Mouse (Mus musculus) c-Kit-positive CD71-positive TER-119-negative erythroid progenitor cells, embryonic 14.5 days (primary cell): ENCODE results near the gene Tnf.
"Not testable (repeated sequence)": the region's sequence is repeated elsewhere in the genome, so short reads cannot be mapped to it uniquely, and the experiment has no call there.

Experiments
- DNase-seq: peaks from one replicate; pipeline ENCODE4 v3.0.0-alpha.2; 2013; ENCODE audit warnings: low read depth

Tnf gene

DNA sequence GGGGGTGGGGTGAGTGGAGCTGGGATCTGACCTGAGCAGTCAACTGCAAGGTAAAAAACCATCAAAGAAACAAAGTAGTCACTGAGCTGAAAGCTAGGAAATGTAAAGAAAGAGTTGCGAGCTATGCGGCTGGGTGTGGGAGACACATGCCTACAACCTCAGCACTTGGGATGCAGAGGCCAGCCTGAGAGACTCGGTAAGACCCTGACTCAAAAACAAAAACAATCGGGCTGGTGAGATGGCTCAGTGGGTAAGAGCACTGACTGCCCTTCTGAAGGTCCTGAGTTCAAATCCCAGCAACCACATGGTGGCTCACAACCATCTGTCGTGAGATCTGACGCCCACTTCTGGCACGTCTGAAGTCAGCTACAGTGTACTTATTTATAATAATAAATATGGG, 32.3 kb upstream of the Tnf start:
- not testable (repeated sequence) for DNase-seq

DNA sequence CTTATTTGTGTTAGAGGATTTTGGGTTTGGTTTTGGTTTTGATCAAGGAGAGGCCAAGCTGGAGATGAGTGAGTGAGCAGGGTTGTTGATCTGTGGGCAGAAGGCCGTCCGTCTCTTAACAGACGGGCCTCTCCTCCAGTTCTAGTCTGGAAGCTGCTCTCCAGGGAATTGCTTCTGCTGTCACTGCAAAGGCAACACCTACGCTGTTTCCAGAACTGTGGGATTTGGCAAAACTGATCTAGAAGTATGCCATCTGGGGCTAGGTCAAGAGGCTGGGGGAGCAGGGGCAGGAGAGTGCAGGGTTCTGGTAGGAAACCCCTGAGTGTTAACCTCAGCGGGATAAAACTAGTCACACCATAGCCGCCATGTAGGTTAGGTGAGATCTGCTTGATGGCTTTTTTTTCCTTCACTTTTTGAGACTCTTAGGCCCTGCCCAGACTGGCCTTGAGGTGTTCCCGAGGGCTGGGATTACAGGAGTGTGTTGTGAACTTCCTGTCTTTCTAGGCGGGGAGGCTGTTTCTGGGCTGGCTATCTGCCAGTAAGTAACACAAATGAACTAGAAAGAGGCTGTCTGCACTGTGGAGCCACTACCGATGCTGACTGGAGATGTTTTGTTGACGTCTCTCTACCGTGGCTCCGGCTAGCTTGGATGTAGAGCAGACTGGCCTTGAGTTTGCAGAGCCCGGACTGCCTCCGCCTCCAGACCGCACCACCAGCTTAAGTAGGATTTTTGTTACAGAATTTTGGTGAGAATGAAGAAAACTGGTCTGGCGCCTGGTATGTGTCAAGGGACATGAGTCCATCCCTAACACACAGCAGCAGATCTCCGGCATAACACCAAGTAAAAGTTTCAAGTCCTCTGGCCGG, 31.5 kb upstream of the Tnf start, which contains the start of gene Atp6v1g2:
TSS of gene Atp6v1g2 (plus strand) at position 547 of the 867 bp plus-strand sequence.
- no peak for DNase-seq

DNA sequence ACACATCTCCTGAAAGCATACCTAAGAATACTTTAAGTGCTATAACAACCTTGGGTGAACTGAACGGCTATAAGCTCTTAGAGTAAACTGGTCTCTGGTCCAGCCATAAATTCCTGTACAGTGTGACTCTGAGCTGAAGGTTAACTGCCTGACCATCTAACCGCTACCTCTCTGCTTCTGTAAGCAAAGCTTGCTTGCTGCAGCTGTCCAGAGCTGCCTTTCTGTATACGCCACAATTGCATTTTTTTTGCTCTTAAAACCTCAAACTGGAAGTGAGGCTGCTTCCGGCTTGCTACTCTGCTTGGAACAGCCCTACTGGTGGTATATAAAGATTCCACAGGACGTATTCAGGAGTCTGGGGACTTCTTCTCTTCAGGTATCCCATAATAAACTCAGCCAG, 30.9 kb upstream of the Tnf start:
- DNase-seq = no peak

DNA sequence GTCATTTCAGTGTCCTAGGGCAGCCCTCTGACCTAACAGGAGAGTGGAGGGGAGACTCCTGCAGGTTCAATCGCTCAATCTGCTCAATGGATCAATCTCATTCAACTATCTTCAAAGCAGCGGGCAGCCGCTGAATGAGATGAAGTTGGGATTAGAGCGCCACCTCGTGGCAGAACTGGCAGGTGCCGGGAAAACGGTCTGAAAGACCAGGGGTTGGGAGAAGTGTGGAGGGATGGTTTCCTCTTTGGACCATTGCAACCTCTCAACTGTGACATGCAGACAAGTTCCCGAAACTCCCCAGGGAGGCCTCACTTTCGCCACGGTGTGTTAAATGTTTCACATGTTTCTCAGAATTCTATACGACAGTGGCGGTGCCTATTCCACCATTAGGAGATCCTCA, 30.2 kb upstream of the Tnf start:
- peak; percentile 65 for DNase-seq

DNA sequence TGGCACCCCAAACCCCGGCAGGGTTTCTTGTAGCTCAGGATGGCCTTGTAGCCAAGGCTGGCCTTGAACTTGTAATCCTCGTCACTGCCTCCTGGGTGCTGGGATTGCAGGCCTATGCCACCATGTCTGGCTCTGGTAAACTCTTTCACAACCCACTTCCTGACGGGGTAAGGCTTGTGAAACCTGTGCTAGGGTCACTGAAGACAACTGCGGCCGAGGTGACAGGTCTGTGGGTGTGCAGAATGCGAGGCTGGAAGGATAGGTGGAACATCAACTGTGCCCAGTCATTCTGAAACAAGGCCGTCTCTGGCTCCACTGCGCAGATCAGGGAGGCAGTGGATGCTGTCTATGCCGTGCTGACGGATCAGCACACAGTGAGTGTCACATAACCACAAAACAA, 29.2 kb upstream of the Tnf start:
- no peak for DNase-seq

DNA sequence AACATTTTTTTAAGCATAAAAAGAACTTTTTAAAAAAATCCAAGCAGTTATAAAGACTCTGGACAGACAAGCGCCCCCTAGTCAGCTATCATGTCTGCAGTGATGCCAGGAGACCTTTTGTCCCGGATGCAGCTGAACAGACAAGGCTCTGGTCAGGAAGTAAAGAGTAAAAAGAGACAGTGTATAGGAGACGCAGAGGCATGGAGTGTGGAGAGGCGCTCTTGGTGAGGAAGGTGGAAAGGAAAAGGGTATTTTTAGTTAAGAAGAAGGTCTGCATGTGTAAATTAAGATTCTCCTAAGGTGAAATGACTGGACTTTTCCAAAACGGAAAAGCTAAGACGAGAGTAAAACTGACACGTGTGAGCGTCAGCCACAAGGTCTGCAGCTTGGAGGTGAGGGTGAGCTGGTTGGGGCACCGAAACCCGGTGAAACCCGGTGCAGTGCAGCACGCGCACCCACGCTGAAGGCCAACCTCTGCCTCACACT, 24.8 kb upstream of the Tnf start:
- DNase-seq = no peak

DNA sequence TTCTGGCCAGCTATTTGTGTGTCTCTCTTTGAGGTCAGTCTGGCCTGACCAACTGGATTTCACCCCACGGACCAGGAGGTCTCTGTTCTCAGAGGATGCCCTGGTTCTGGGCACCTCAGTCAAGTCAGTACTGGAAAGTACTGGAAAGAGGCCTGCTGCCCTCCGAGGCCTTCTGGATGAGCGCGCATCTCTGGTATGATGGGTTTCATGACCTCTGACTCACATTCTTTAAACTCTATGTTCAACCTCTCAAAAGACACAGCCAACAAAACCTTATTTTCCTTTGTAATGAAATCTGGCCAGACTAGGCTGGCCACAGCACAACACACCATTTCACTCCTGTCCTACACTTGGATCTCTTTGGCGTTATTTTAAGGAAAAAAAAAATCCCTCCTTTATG, 23.6 kb upstream of the Tnf start:
- DNase-seq = no peak

DNA sequence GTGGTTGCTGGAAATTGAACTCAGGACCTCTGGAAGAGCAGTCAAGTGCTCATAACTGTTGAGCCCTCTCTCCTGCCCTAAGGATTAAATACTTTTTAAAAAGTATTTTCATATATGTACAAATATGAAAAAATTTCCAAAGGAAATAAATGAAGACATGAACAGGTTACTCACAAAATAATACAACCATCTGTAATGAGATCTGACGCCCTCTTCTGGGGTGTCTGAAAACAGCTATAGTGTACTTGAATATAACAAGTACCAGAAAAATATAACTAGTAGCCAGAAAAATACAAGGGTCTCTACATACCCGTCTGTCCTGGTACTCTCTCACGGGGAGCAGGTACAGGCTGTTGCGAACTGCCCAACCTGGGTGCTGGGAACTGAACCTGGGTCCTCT, 22.8 kb upstream of the Tnf start:
- DNase-seq = no peak

DNA sequence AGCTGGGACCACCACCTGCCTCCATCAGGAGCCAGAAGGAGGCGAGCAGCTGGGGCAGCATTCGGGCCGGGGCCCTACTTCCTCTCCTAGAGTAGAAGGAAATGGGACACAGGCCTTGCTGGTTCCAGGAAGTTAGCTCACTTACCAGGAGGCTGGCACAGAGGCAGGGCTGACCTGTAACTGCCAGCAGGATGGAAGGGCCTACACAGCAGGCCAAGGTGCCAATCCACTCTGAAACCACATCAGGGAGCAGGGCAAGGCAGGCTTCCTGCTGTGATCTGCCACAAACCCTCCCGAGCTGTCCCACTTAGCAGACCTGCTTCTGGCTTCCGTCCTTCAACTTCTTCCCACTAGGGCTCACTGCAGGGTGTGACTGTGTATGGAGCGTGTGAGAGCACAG, 20.5 kb upstream of the Tnf start:
- DNase-seq = no peak

DNA sequence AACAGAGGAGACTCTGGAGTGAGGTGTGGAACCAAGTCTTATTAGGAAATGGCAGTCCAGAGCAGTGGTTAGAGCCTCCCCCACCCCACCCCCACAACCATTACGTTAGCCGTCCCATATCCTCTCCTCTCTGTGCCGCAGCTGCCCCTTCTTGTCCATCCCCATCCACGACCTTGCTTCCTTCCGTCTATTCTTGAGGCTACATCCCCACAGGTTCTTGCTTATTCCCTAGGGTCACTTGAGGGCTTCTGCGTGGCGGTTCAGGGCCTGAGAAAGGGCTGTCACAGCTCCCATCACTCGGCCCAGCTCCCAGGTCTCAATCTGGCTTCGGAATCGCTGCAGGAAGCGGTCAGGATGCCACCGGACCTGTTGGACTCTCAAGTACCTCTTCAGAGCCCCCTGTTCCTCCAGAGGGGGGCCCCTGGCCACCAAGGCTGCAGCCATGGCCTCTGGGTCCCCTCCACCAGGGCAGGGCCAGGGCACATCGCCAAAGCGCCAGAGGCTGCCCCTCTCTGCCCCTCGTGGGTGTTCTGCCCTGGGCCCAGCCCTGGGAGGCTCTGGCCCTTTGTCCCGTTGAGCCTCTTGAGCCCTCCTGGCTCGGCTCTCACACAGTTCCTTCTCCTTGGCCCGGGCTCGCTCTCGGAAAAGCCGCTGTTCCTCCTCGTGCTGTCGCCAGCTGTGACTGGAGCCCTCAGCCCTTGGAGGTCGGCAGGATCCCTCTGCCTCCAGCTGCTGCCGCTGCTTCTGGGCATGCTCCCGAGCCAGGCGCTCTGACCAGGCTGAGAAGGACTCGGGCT, 18.5 kb upstream of the Tnf start, which contains the start of gene Gm16181:
TSS of gene Gm16181 (plus strand) at position 679 of the 797 bp plus-strand sequence.
- no peak for DNase-seq

DNA sequence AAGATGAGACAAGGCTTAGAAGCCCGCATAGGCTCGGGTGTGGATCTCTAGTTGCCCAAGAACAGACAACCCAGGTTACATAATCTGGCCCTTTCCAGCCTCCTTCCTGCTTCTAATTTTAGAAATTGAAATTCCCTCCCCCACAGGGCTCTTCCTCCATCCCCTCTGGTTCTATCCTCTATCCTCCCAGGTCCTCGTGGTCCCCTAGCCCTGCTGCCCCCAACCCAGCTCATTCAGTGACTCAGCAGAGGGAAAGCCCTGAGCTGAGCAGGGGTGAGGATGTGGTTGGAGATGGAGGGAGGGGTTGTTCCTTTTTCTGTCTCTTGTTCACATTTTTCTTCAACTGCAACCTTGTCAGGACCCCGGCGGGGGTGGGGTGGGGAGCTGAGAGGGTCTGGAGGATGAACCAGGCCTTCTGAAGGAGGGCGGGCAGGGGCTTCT, 17.8 kb upstream of the Tnf start:
- DNase-seq = no peak

DNA sequence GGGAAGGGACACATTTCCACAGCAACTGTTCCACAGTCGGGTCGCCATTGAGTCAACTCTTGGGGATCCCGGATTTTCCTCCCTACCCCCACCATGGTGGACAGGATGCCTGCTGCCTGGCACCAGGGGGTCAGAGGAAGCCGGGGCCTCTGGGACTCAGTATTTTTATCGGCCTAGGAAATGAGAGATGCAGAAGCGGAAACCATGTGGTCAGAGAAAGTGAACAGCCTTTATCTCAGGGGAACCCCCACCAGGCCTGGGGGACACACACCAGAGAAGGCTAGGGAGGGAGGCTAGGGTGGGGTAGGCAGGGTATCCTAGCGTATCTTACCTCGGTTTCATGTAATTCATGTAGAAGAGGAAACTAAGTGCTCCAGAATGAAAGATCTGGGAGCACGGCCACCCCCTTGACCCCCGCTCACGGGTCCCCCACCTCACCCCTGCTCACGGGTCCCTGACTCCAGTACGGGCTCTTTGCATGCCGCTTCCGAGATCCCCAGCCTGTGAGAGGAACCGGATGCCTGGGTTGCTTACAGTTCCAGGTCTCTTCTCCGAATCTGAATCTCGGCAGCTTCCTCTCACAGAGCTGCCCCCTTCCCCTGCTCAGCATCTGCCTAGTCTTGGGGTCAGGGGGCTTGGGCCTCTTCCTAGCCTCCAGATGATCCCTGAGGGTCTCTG, 16.8 kb upstream of the Tnf start:
- no peak for DNase-seq

DNA sequence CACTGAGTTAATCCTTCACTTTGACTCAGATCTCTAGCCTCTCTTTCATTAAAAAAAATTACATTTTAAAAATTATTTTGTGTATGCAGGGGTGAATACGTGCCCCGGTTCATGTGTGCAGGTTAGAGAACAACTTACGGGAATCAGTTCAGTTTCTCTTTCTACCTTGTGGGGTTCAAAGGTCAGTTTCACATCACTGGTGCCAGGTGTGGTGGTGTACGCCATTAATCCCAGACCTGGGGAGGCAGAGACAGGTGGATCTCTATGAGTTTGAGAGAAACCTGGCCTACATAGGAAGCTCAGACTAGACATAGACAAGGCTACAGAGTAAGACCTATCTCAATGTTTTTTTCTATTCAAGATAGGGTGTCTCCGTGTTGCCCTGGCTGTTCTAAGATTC, 11.3 kb upstream of the Tnf start:
- no peak for DNase-seq

DNA sequence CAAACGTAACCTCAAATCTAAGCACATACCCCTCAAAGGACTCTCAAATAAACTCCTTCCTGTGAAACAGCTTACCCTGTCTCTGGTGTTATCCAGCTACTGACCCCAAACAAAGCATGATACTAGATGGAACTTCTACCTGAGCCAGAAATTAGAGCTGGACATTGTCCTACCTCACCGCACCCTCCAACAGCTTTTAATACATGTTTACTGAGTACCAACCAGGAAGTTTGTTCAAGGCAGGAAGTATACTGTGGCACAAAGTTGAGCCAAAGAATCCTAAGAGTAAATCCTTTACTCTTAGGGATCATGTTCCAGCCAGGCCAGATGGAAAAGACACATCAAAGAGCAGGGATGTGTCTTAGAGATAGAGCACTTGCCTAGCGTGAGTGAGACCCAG, 8.8 kb upstream of the Tnf start:
- no peak for DNase-seq

DNA sequence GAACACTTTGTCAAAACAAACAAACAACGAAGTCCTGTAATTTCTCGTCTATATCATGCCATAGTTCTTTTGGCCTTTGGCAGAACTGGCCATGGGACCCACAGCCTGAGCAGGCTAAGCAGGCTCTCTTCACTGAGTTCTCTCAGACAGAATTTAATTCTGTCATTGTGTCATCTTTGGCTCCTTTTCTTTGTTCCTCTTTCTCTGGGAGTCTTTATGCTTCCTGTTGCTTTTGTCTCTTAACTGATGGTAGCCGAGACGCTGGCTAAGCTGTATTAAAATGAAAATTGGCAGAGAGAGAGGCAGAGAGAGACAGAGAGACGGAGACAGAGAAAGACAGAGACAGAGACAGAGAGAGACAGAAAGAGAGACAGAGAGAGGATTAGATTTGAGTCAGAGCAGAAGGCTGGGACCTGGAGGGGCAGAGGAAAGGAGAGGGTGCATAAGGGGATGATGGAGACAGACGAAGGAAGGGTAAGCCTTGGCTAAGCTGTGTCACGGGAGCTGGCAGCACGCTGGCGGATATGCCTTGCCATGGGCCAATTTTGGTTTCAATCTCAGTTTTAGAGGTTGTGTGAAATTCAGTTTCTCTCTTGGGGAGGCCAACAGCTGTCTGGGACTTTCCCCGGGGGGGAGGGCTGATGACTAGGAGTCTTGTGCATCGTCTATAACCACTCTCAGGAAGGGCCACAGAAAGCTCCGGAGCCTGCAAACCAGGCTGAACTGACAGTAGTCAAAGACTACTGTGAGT, 8.2 kb upstream of the Tnf start:
- no peak for DNase-seq

DNA sequence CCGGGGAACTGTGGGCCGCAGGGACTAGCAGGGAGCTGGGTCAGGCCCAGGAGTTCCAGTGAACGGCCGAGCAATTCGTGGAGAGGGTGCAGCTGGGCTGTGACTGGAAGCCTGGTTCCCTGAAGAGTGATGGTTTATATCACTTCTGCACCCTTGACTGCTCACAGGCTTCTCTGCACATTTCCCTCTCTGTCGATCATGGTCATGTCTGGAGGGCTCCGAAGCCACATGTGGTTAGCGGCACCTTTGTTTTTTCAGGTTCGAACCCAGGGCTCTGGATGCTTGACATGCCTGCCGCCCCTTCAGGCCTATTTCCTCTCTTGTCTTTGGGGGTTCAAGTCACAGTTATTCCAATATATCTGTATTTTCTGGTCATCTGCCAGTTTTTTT, 3.6 kb upstream of the Tnf start:
- DNase-seq = no peak

DNA sequence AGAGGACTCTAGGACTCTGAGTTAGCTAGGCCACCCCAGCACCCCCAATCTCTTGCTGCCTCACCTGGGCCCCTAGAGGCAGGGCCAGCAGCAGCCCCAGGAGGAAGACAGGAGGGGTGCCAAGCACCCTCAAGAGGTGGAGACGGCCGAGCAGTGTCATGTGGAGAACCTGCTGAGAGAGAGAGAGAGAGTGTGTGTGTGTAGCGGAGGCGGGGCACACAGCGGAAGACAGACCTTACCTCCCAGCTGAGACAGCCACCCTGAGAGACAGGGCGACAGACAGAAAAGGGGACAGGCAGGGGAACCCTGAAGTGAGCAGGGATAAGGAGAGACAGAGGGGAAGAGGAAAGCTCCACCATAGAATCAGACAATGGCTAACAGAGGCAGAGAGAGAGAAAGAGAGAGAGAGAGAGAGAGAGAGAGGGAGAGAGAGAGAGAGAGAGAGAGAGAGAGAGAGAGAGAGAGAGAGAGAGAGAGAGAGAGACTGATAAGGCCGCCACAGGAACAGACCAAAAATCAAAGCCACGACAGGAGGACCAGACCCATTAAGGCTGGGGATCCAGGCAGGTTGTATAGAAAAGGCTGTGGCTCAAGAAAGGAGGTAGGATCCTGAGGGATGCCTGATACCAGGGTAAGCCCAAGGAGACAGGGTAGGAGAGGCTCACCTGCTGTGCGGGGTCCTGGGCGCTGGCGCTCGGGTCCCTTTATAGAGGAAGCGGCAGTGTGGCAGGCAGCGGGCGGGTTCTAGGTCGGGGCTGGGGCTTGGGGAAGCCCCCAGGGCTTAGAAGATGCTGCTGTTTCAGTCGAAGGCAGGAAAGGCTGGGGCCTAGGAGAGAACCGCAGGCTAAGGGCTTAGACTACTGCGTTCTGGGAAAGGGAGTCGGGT, 2.9 kb upstream of the Tnf start, which contains the start of gene Lta:
TSS of gene Lta (minus strand) at position 858 of the 886 bp plus-strand sequence.
- DNase-seq = no peak

DNA sequence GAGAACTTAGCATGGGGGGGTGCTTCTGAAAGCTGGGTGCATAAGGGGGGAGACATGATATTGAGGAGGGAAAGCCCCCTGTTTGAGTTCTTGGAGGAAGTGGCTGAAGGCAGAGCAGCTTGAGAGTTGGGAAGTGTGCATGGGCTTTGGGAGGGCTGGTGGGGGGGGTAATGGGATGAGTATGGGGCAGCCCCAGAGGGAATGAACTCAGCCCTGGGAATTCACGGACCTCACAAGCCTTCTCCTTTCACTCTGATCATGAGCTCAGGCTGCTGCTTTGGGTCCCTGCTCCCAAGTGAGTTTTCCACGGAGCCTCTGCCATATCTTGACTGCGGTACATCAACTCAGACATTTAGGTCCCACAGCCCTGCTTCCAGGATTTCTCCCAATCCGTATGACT, 635 bp upstream of the Tnf start:
- no peak for DNase-seq

DNA sequence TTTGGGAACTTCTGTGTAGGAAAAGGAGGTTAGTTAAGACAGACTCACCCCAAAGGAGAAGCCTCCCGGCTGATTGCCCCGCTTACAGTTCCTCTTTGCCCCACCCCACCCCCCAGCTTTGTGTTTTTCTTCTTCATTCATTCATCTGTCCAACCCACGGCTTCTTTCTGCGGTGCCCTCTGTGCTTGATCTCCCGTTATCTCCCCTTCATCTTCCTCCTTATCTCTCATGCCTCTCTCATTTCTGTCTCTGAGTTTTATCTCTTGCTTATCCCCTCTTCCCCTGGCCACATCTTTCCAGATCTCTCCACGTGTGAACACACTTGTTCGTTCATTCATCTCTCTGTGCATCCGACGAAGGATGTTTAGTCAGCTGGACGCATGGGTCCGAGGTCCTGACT, 679 bp downstream of the Tnf start:
- no peak for DNase-seq

DNA sequence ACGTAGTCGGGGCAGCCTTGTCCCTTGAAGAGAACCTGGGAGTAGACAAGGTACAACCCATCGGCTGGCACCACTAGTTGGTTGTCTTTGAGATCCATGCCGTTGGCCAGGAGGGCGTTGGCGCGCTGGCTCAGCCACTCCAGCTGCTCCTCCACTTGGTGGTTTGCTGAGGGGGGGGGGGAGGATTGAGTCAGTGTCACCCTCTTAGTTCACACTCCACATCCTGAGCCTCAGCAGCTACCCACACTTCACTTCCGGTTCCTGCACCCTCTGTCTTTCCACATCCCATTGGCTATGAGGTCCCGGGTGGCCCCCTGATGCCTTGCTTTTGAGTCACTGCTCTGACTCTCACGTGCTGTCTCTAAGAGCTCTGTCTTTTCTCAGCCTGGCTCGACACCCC, 1.4 kb downstream of the Tnf start:
- no peak for DNase-seq

DNA sequence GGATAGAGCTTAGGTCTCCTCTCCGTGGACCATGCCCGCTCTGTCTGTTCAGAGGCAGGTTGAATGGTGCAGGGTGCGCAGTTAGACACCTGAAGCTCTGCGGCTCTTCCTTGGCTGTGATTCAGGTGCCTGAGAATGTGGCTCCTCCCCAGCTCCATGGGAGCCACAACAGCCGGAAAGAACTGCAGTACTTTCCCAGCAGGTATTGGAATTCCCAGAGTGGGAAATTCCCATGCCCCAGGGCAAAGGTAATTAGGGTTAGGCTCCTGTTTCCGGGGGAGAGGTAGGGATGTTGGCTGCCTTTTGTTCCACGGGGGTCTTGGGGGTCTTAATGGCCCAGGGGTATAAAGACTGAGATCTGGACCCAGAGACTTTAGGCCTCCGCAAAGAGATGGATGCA, 2.9 kb downstream of the Tnf start:
- no peak for DNase-seq
